Mouse (Mus musculus) liver, embryonic 14.5 days (tissue): ENCODE measurements around the gene Acp7. TPM values are rescaled to one million over a fixed set of nuclear protein-coding genes. Genes with fewer than 3 reads are reported as not detected.

Experiments
- ATAC-seq: fragments of 200-750 bp; cut with Nextera tagmentation; 2 replicates; pipeline ENCODE4 v1.8.0; 2017; ENCODE audit warnings: moderate number of reproducible peaks, mild to moderate bottlenecking, moderate library complexity; ENCODE audit not compliant: insufficient read depth
- DNase-seq, 3 experiments: peaks; one replicate each; pipeline ENCODE4 v3.0.0-alpha.2; 2012 to 2013; ENCODE audit warnings: low read depth in 3 of 3, low spot score in 3 of 3
- H3K27ac ChIP-seq: fragments of 300-500 bp; sonication (generic); 2 replicates; pipeline ENCODE4 v1.5.1; 2014; ENCODE audit warnings: moderate library complexity, mild to moderate bottlenecking, control low read depth, inconsistent platforms
- H3K27me3 ChIP-seq: fragments of 300-500 bp; sonication (generic); 2 replicates; pipeline ENCODE4 v1.6.1; 2014; ENCODE audit warnings: mild to moderate bottlenecking, low read length, moderate library complexity; ENCODE audit not compliant: control insufficient read depth, insufficient read depth
- H3K36me3 ChIP-seq: fragments of 300-500 bp; sonication (generic); replicated peaks from 2 replicates; pipeline ENCODE4 v1.6.1; 2014; ENCODE audit warnings: low read depth; ENCODE audit not compliant: control insufficient read depth, insufficient read depth
- H3K4me1 ChIP-seq, 2 experiments: fragments of 200-500 bp in 1 of 2; fragments of 300-500 bp in 1 of 2; sonication (generic) in 1 of 2; replicated peaks; 2 replicates each; pipeline ENCODE4 v1.6.1; 2012 to 2014; ENCODE audit warnings: antibody characterized with exemption in 1 of 2, inconsistent platforms in 1 of 2, low read length in 1 of 2; ENCODE audit not compliant: control insufficient read depth in 2 of 2, insufficient read depth in 2 of 2
- H3K4me2 ChIP-seq: fragments of 300-500 bp; sonication (generic); 2 replicates; pipeline ENCODE4 v1.6.1; 2014; ENCODE audit warnings: low read depth, mild to moderate bottlenecking, control low read depth, moderate library complexity
- H3K4me3 ChIP-seq, 2 experiments: fragments of 200-500 bp in 1 of 2; fragments of 300-500 bp in 1 of 2; sonication (generic) in 1 of 2; 2 replicates each; pipeline ENCODE4 v1.5.1; 2012 to 2014; ENCODE audit warnings: low read depth in 2 of 2, low read length in 2 of 2, mild to moderate bottlenecking in 2 of 2, control low read depth in 1 of 2, inconsistent platforms in 1 of 2, moderate library complexity in 1 of 2; ENCODE audit not compliant: insufficient read depth in 1 of 2
- H3K9ac ChIP-seq: fragments of 300-500 bp; sonication (generic); replicated peaks from 2 replicates; pipeline ENCODE4 v1.6.1; 2014; ENCODE audit warnings: mild to moderate bottlenecking, control low read depth, moderate library complexity
- H3K9me3 ChIP-seq: fragments of 300-500 bp; sonication (generic); 2 replicates; pipeline ENCODE4 v1.6.1; 2016; ENCODE audit warnings: low read length, mixed read lengths; ENCODE audit not compliant: control insufficient read depth
- CTCF ChIP-seq: IDR thresholded peaks from 2 replicates; pipeline ENCODE4 v1.5.1; 2016; ENCODE audit warnings: antibody characterized with exemption, low read depth, control low read depth
- EP300 ChIP-seq: IDR thresholded peaks from 2 replicates; pipeline ENCODE4 v1.6.1; 2016; ENCODE audit warnings: antibody characterized with exemption, low read depth
- WGBS: fragments of 180-500 bp; shearing (Covaris S2); extraction: QIAGEN DNeasy Blood & Tissue Kit; methylation state at CpG from one replicate; pipeline ENCODE4 v1.1.7; 2014; ENCODE audit not compliant: insufficient replicate concordance; 5-methylcytosine and 5-hydroxymethylcytosine counted together
- polyA plus RNA-seq, 2 experiments: library from polyadenylated mRNA; depleted of rRNA in 1 of 2; stranded (reverse) in 1 of 2; unstranded in 1 of 2; fragments of >200 nt; fragmentation: Nextera tagmentation in 1 of 2; extraction: Ambion mirVana in 1 of 2; gene quantifications; 2 replicates each; pipeline versions ENCODE4 v1.2.1 to v1.2.3; 2012 to 2014

The Acp7 gene
- polyA plus RNA-seq, 2 experiments = not detected

DNA sequence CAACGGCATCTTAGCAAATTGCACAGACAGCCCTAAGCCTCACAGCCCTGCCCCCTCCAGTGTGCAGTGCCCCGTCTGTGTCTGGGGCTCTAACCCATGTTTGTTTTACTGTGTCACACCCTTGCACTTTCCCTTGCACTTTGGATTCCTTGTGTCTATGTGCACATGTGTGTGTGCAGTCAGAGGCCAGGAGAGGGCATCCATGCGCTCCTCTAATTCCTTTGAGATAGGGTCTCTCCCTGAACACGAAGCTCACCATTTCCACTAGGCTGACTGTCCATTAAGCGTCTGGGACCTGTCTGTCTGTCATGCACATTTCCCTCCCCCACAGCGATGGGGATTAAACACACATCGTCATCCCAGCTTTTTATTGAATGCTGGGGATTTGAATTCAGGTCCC, 15.9 kb upstream of the Acp7 start:
- Histone ChIP-seq H3K4me3 (no peak overlapping the region), H3K4me2 (no peak overlapping the region), H3K27me3 (no peaks in the 10 kb centered on the region), H3K4me1 (no peaks in the 10 kb centered on the region; a peak in 1 of 4 replicates), H3K9ac (no peak overlapping the region), H3K9me3 (no peaks in the 10 kb centered on the region), H3K27ac (no peak overlapping the region), H3K36me3 (no peaks in the 10 kb centered on the region)
- TF ChIP-seq EP300 (no peak), CTCF (no peak; the same call in 1 of the 2 replicates)
- DNase-seq (no peak), ATAC-seq (no peak)
- WGBS = 38% methylated on average over 7 of the region's 7 CpGs

DNA sequence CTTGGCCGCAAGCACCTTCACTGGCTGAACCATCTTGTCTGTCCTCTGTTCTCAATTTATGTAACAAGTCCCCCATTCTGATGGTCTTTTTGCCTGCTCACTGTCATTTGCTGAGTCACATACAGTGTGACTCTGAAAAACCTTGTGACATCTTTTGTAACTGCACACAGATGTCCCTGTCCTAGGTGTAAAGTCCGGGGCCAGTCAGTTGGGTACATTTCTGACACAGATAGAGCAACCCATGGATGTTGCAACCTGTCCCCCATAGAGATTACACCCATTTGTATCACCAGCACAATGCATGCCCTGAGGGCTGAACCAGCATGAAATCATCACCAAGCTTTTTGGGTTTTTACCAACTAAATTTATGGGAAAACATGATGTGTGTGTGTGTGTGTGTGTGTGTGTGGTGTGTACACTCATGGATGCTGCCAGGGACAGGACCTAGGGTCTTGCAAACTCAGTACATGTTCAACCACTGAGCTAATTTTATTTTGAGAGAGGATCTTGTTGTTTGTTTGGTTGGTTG, 14.9 kb upstream of the Acp7 start:
- Histone ChIP-seq H3K4me2 (no peak overlapping the region), H3K9ac (no peak overlapping the region), H3K27me3 (no peaks in the 10 kb centered on the region), H3K4me3 (no peak overlapping the region), H3K36me3 (no peaks in the 10 kb centered on the region), H3K27ac (no peak overlapping the region), H3K4me1 (no peaks in the 10 kb centered on the region; a peak in 1 of 4 replicates), H3K9me3 (no peaks in the 10 kb centered on the region)
- 59% methylated on average over 2 of the region's 2 CpGs for WGBS
- peak; percentile 10 to 25 (median 16) for DNase-seq
- TF ChIP-seq CTCF (no peak), EP300 (no peak)
- peak; percentile 62 for ATAC-seq

DNA sequence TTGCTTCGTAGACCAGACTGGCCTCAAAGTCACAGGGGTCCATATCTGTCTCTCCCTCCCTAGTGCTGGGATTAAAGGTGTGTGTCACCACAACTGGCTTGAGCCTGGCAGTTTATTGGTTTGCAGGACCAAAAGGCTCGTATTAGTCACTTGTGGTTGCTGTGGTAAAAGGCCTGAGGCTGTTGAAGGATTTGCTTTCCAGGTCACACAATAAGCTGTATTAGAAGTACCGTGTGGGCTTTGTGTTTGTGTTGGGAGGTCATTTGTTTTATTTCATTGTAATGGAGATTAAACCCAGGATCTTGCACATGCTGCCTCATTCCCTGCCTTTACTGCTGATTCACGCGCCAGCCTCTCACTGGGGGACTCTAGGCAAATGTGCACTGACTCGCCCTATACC, 14.2 kb upstream of the Acp7 start:
- no peaks in the 10 kb centered on the region; a peak in 1 of 4 replicates for H3K4me1 ChIP-seq
- no peak for TF ChIP-seq CTCF
- no peak for TF ChIP-seq EP300
- no peak for DNase-seq
- no peaks in the 10 kb centered on the region for H3K9me3 ChIP-seq
- H3K4me2 ChIP-seq = no peak overlapping the region
- ATAC-seq = no peak
- H3K4me3 ChIP-seq = no peak overlapping the region
- H3K27me3 ChIP-seq = no peaks in the 10 kb centered on the region
- no peak overlapping the region for H3K27ac ChIP-seq
- H3K9ac ChIP-seq = no peak overlapping the region
- no peaks in the 10 kb centered on the region for H3K36me3 ChIP-seq
- WGBS = 66% methylated on average over 6 of the region's 6 CpGs

DNA sequence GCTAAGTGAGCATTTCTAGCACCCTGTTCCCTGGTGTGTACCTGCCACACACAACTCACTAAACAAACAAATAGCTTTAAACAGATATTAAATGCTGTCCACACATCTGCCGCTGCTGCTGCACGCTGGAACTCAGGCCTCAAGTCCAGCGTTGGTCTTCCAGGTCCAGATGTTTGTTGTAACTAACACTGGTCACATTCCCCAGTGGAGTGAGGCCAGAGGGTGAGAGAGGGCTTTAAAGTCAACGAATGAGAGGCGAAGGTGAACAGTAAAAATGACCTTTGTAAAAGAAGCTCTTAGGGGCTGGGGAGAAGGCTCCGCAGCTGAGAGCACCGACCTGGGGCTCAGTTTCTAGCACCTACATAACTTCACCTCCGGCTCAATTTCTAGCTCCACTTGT, 10.4 kb upstream of the Acp7 start:
- Histone ChIP-seq H3K4me2 (no peak overlapping the region), H3K36me3 (no peaks in the 10 kb centered on the region), H3K4me1 (no peaks in the 10 kb centered on the region; a peak in 1 of 4 replicates), H3K27me3 (no peaks in the 10 kb centered on the region), H3K27ac (no peak overlapping the region), H3K9ac (no peak overlapping the region), H3K4me3 (no peak overlapping the region), H3K9me3 (no peaks in the 10 kb centered on the region)
- WGBS = 66% methylated on average over 8 of the region's 8 CpGs
- TF ChIP-seq CTCF (no peak), EP300 (no peak)
- no peak for ATAC-seq
- no peak for DNase-seq

DNA sequence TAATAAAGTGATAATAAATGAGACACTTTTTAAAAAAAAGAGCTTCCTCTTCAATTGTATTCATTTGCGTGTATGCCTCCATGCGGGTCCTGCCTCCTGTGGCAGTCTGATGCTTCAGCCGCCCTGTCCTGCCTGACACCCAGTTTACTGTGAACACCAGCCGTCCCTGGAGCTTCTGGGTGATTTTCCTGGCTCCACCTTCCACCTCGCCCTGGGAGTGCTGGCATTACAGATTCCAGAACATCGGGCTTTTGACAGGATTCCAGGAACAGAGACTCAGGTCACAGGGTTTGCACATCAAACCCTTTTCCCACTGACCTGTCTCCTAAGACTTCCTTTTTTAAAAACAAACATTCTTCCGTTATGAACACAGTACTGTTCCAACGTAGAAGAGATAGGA, 6.4 kb upstream of the Acp7 start:
- Histone ChIP-seq H3K36me3 (no peaks in the 10 kb centered on the region), H3K4me2 (no peak overlapping the region), H3K9ac (no peak overlapping the region), H3K4me3 (no peak overlapping the region), H3K27ac (no peak overlapping the region), H3K9me3 (no peaks in the 10 kb centered on the region), H3K4me1 (no peaks in the 10 kb centered on the region), H3K27me3 (no peaks in the 10 kb centered on the region)
- 11% methylated on average over 8 of the region's 8 CpGs for WGBS
- TF ChIP-seq EP300 (no peak), CTCF (no peak)
- no peak for ATAC-seq
- no peak for DNase-seq

DNA sequence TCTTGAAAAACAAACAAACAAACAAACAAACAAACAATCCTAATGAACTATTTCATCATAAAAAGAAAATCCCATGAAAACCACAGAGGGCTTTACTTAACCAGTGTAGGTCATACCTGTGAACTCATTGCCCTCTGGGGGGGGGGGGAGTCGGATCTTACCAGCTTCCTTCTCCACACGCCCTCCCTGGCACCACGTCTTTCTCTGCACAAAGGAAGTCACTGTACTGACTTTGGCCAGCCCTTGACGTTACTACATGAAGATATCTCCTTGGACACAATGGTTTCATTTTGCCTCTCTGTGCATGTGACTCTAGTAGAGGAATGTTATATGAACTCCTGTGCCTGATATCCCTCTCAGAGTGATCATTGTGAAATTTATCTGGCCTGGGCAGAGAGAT, 3.0 kb upstream of the Acp7 start:
- H3K27me3 ChIP-seq = peaks cover 21% of the 10 kb centered on the region
- H3K27ac ChIP-seq = no peak overlapping the region
- no peak overlapping the region for H3K9ac ChIP-seq
- no peak for TF ChIP-seq EP300
- no peak for TF ChIP-seq CTCF
- H3K36me3 ChIP-seq = no peaks in the 10 kb centered on the region
- WGBS = 22% methylated on average over 4 of the region's 4 CpGs
- no peaks in the 10 kb centered on the region for H3K9me3 ChIP-seq
- DNase-seq (no peak), ATAC-seq (no peak)
- H3K4me1 ChIP-seq = no peaks in the 10 kb centered on the region
- no peak overlapping the region for H3K4me3 ChIP-seq
- H3K4me2 ChIP-seq = no peak overlapping the region
